Mouse (Mus musculus): Measurements from ENCODE around the gene Sdcbp2. TPM values are rescaled to one million over a fixed set of nuclear protein-coding genes. Genes with fewer than 3 reads are reported as not detected.

Sdcbp2 gene
- polyA plus RNA-seq, 1 experiment from 2014 or later: 0.86 TPM

- ATAC-seq (ENCODE audit: insufficient read depth) (no peak), DNase-seq (no peak)
- WGBS: 64% methylated on average over 6 of the region's 6 CpGs
- TF ChIP-seq CTCF (IDR thresholded peaks at IDR 0.05; ENCODE audit: low read depth): no peak
- H3K4me1 ChIP-seq (ENCODE audit: insufficient read depth): peaks cover 11% of the 10 kb centered on the region
- peak overlapping the region; percentile 94 for H3K4me3 ChIP-seq (ENCODE audit: low read depth, low read length)
- peak overlapping the region; percentile 72 for H3K4me2 ChIP-seq
- no peak overlapping the region for H3K9ac ChIP-seq
- H3K9me3 ChIP-seq (ENCODE audit: low read depth, low read length): no peaks in the 10 kb centered on the region
- H3K27ac ChIP-seq (ENCODE audit: low read depth): no peak overlapping the region
- H3K27me3 ChIP-seq (ENCODE audit: insufficient read depth, low read length): no peaks in the 10 kb centered on the region
- peaks cover 53% of the 10 kb centered on the region for H3K36me3 ChIP-seq (ENCODE audit: insufficient read depth)
Observed at GRCm38 (mm10) chr2:151544673-151545072, 27.7 kb upstream of the Sdcbp2 start.

GRCm38 (mm10) chr2:151546571-151546970 lies 25.9 kb upstream of the Sdcbp2 start:
- Histone ChIP-seq H3K9me3 (ENCODE audit: low read depth, low read length) (no peaks in the 10 kb centered on the region), H3K4me2 (no peak overlapping the region), H3K36me3 (ENCODE audit: insufficient read depth) (peaks cover 70% of the 10 kb centered on the region), H3K9ac (no peak overlapping the region), H3K4me3 (ENCODE audit: low read depth, low read length) (no peak overlapping the region), H3K27me3 (ENCODE audit: insufficient read depth, low read length) (no peaks in the 10 kb centered on the region), H3K27ac (ENCODE audit: low read depth) (no peak overlapping the region), H3K4me1 (ENCODE audit: insufficient read depth) (peaks cover 7% of the 10 kb centered on the region)
- no peak for DNase-seq
- WGBS: 84% methylated on average over 4 of the region's 4 CpGs
- TF ChIP-seq CTCF (IDR thresholded peaks at IDR 0.05; ENCODE audit: low read depth): no peak
- ATAC-seq (ENCODE audit: insufficient read depth): no peak

GRCm38 (mm10) chr2:151549615-151550121 lies 22.8 kb upstream of the Sdcbp2 start:
- Histone ChIP-seq H3K4me1 (ENCODE audit: insufficient read depth) (peaks cover 4% of the 10 kb centered on the region), H3K27ac (ENCODE audit: low read depth) (no peak overlapping the region), H3K27me3 (ENCODE audit: insufficient read depth, low read length) (no peaks in the 10 kb centered on the region), H3K4me3 (ENCODE audit: low read depth, low read length) (no peak overlapping the region), H3K9ac (no peak overlapping the region), H3K36me3 (ENCODE audit: insufficient read depth) (peaks cover 90% of the 10 kb centered on the region), H3K4me2 (no peak overlapping the region), H3K9me3 (ENCODE audit: low read depth, low read length) (no peaks in the 10 kb centered on the region)
- no peak for TF ChIP-seq CTCF (IDR thresholded peaks at IDR 0.05; ENCODE audit: low read depth)
- DNase-seq: no peak
- WGBS: 96% methylated on average over 3 of the region's 3 CpGs
- ATAC-seq (ENCODE audit: insufficient read depth): no peak

- no peak for TF ChIP-seq CTCF (IDR thresholded peaks at IDR 0.05; ENCODE audit: low read depth)
- Histone ChIP-seq H3K9ac (no peak overlapping the region), H3K4me1 (ENCODE audit: insufficient read depth) (no peaks in the 10 kb centered on the region), H3K4me3 (ENCODE audit: low read depth, low read length) (no peak overlapping the region), H3K27ac (ENCODE audit: low read depth) (no peak overlapping the region), H3K27me3 (ENCODE audit: insufficient read depth, low read length) (no peaks in the 10 kb centered on the region), H3K36me3 (ENCODE audit: insufficient read depth) (peaks cover 56% of the 10 kb centered on the region), H3K4me2 (no peak overlapping the region), H3K9me3 (ENCODE audit: low read depth, low read length) (no peaks in the 10 kb centered on the region)
- DNase-seq (no peak), ATAC-seq (ENCODE audit: insufficient read depth) (no peak; the same call in 1 of the 2 replicates)
- WGBS: 81% methylated on average over 7 of the region's 7 CpGs
Observed at GRCm38 (mm10) chr2:151562930-151563921, 9.2 kb upstream of the Sdcbp2 start.

GRCm38 (mm10) chr2:151564006-151564405 lies 8.4 kb upstream of the Sdcbp2 start:
- H3K27ac ChIP-seq (ENCODE audit: low read depth): no peak overlapping the region
- H3K9ac ChIP-seq: no peak overlapping the region
- H3K9me3 ChIP-seq (ENCODE audit: low read depth, low read length): no peaks in the 10 kb centered on the region
- H3K36me3 ChIP-seq (ENCODE audit: insufficient read depth): peaks cover 48% of the 10 kb centered on the region
- WGBS: 67% methylated on average over 1 of the region's 1 CpGs
- no peak overlapping the region for H3K4me3 ChIP-seq (ENCODE audit: low read depth, low read length)
- ATAC-seq (ENCODE audit: insufficient read depth): no peak
- no peak overlapping the region for H3K4me2 ChIP-seq
- TF ChIP-seq CTCF (IDR thresholded peaks at IDR 0.05; ENCODE audit: low read depth): no peak
- no peaks in the 10 kb centered on the region for H3K4me1 ChIP-seq (ENCODE audit: insufficient read depth)
- no peaks in the 10 kb centered on the region for H3K27me3 ChIP-seq (ENCODE audit: insufficient read depth, low read length)
- DNase-seq: no peak

DNA sequence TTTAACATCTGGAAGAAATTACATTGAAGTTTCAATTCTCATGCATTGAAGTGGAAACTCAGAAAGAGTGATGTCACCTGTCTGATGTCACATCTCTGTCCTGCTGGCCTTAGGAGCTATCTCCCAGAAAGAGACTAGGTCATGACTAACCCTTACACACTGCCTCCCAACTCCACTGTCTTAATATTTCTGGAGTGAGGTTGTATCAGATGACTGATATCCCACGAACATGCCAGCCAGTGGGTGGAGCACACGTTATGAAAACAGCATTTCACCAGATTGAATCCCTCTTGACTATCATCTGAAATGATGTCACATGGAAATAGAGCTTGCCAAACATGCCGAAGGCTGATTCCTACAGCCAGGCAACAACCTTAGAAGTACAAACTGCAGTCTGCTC lies 7.4 kb upstream of the Sdcbp2 start:
- no peak overlapping the region for H3K4me2 ChIP-seq
- H3K4me3 ChIP-seq (ENCODE audit: low read depth, low read length): no peak overlapping the region
- ATAC-seq (ENCODE audit: insufficient read depth) (no peak), DNase-seq (no peak)
- H3K9me3 ChIP-seq (ENCODE audit: low read depth, low read length): no peaks in the 10 kb centered on the region
- WGBS: 51% methylated on average over 3 of the region's 3 CpGs
- no peak overlapping the region for H3K27ac ChIP-seq (ENCODE audit: low read depth)
- no peaks in the 10 kb centered on the region for H3K4me1 ChIP-seq (ENCODE audit: insufficient read depth)
- H3K36me3 ChIP-seq (ENCODE audit: insufficient read depth): peaks cover 38% of the 10 kb centered on the region
- H3K27me3 ChIP-seq (ENCODE audit: insufficient read depth, low read length): no peaks in the 10 kb centered on the region
- TF ChIP-seq CTCF (IDR thresholded peaks at IDR 0.05; ENCODE audit: low read depth): no peak
- no peak overlapping the region for H3K9ac ChIP-seq

GRCm38 (mm10) chr2:151566856-151567255 lies 5.6 kb upstream of the Sdcbp2 start:
- Histone ChIP-seq H3K9ac (no peak overlapping the region), H3K27me3 (ENCODE audit: insufficient read depth, low read length) (no peaks in the 10 kb centered on the region), H3K4me1 (ENCODE audit: insufficient read depth) (no peaks in the 10 kb centered on the region), H3K36me3 (ENCODE audit: insufficient read depth) (peaks cover 21% of the 10 kb centered on the region), H3K4me2 (no peak overlapping the region), H3K4me3 (ENCODE audit: low read depth, low read length) (no peak overlapping the region), H3K27ac (ENCODE audit: low read depth) (no peak overlapping the region), H3K9me3 (ENCODE audit: low read depth, low read length) (no peaks in the 10 kb centered on the region)
- WGBS: 77% methylated on average over 6 of the region's 6 CpGs
- no peak for DNase-seq
- no peak for TF ChIP-seq CTCF (IDR thresholded peaks at IDR 0.05; ENCODE audit: low read depth)
- ATAC-seq (ENCODE audit: insufficient read depth): no peak

All from lung, embryonic 14.5 days (tissue).